Mouse (Mus musculus) v-Abl transformed pro-B cells (cell line): ENCODE data around the gene L3mbtl1.

ENCODE experiments used
- in situ Hi-C, 2 experiments: fragments of 400-800 bp; cut with MboI; formaldehyde crosslinking; loops; one replicate each; pipeline ENCODE4 v1.15.1; 2025; ENCODE audit not compliant: unreplicated experiment in 2 of 2

Gene L3mbtl1

DNA sequence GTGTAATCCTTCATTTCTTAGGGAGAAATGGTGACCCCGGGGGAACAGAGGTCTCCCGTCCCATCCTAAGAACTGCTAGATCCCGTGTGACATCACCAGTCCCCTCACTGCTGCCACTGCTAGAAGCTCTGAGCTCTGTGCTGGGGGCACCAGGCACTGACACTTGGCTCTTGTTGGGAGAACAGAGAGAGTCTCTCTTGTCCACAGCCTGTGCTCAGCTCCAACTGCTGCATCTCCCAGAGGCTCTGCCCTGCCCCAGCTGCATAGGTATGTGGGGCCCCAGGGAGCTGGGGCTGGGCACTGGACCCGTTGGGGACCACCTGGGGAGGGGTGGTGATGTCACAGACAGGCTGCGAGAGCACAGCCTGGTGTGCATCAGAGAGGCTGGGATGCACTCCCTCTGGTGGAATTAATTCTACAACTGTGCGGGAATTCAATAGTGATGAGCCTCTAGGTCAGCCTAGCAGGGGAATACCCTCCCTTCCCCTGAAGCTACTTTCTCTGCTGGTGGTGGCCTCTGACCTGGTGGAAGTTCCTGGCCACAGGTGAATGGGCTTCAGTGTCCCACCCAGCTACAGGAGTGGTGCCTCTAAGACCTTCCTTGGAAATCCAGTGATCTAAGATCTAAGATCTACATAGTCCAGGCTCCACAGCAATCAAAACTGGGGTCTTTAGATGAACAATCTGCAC, 48.3 kb downstream of the L3mbtl1 start:
- in situ Hi-C loops: loop anchor here in 1 of 2 experiments (10.0 kb wide), 2 partner anchors 93 to 343 kb away; partner anchors contain the start of gene Gtsf1l

- in situ Hi-C loops: loop anchor here in 1 of 2 experiments (10.0 kb wide), 2 partner anchors 93 to 343 kb away; partner anchors contain the start of gene Gtsf1l
Measured at GRCm38 (mm10) chr2:162992084-162992437, 48.8 kb downstream of the L3mbtl1 start.

DNA sequence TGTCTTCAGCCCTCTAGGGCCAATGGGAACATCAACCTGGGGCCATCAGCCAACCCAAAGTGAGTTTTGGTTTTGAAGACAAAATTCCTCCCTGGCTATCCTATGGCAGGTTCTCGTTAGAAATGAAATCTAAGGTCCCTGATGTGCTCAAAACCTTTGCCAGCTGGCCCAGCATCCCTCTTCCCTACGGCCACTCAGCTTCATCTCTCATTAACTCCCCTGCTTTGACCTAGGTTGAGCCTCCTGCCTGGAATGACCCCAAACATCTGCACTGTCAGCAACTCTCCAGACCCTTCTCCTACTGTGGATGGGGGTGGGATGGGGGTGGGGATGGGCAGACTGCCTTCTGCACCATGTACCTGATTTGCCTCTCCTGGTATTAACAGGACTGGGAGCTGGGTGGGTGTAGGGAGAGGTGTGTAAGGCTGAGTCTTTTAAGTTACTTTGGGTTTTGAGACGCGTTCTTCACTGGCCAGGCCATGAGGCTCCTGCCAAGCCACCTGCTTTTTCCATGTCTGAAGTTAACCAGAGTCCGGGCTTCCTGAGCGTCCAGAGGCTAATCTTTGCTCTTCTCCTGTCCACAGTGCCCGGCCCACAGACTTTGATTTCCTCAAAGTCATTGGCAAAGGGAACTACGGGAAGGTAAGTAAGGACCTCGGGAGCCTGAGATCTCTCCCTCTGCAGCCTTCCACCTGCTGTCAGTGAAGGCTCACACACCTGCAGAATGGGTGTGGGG, 50.8 kb downstream of the L3mbtl1 start:
- in situ Hi-C loops: loop anchor here in 1 of 2 experiments (10.0 kb wide), 2 partner anchors 91 to 341 kb away; partner anchors contain the start of gene Gtsf1l

DNA sequence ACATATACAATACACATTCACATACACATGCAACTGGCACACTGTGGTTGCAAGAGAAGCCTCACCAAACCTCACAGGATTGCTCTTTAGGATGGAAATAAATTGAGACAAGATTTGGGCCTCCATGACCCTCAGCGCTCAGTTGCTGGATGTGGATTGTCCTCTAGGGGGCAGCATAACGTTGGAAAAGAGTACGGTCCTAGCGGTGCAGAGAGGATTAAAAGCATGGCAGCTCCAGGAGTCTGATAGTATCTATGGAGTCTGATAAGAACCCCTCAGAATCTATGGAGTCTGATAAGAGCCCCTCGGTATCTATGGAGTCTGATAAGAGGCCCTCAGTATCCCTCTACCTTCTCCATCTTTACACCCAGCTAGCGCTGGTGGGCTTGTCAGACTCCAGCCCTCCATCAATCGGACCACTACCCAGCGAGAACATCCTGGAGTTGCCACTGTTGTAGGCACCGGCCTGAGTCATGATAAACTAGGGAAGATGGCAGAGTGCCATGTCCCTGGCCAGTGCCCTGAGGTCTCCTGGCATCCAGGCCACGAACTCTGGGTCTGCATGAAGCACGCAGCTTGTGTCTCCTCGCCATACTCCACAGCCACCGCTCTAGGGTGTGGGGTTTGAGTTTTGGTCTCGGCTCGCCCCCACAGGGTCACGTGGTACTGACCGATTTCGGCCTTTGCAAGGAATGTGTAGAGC, 55.4 kb downstream of the L3mbtl1 start:
- in situ Hi-C loops: loop anchor here (5.0 to 10.0 kb wide), 3 partner anchors 86 to 336 kb away; partner anchors contain the start of gene Gtsf1l (in 1 of the 2)

- in situ Hi-C loops: loop anchor here (5.0 to 10.0 kb wide), 4 partner anchors 77 to 335 kb away; partner anchors contain the start of gene Gtsf1l (in 1 of the 2)
Measured at GRCm38 (mm10) chr2:162999744-163000143, 56.5 kb downstream of the L3mbtl1 start.

DNA sequence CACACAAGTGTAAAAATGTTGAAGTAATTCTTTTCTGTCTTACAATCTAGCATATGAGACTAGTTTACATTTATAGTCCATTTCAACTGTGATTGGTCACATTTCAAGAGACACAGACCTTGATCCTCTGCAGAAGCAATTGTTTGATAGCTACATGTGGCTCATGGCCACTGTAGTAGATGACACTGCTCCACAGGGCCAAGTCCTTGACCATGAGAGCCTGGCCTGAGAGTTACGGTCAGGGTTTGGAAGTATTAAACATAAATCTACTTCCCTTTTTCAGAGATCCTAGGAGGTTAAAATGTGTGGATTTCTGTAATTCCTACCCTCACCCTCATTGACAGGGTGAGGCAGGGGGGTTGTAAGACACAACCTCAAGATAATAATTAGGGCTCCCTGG, 57.8 kb downstream of the L3mbtl1 start:
- in situ Hi-C loops: loop anchor here (5.0 kb wide), 1 partner anchor 79 kb away; no protein-coding TSS in a partner anchor

DNA sequence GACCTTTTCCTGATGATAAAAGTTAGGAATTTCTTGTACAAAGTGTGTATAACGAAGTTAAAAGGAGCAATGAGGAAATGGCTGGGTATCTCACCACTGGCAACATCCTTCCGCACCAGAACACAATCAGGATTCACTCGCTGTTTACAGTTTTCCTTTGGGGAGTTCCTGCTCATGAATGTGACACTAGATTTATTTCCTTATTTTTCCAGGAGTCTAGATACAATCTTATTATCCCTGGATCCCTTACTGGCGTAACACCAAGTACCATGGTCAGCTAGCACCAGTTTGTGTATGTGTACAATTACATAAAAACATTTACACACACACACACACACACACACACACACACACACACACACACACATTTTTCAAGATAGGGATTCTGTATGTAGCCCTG, 64.0 kb downstream of the L3mbtl1 start:
- in situ Hi-C loops: loop anchor here in 1 of 2 experiments (5.0 kb wide), 1 partner anchor 65 kb away; no protein-coding TSS in a partner anchor

DNA sequence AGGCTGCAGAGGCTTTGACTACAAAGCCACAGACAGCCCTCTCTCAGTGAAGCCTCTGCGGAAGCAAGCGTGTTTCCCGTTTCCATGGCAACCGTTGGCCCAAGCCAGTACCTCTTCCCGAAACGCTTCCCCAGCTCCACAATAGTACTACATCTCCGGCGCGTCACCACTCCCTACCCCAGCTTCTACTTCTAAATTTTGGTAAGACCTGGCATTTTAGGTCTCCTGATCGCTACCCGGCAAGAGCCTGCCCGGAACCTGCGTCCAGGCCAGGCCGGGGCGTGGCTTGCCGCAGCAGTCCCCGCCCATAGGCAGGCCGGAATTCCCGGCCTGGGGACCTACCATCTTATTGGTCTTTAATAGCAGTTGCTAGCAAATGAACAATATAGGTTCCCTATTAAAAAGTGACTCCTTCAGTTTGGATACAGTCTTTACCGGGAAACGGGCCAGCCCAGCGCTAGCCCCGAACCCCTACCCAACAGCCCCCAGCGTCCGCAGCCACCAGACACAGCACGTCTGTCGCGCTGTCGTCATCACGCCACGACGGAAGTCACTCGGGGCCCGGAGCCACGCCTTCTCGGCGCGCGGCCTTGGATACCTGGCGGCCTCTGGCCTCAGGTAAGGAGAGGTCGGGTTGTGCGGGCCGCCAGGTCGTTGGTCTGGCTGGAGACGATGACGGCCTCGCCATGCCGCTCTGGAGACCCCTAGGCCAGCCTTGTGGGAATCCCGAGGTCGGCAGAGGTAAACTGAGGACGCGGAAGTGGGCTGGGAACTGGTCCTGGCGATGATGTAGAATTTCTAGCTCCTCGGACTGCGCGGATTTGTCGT, 73.9 kb downstream of the L3mbtl1 start, which contains the start of gene Ift52:
Gene Ift52 (plus strand): TSS at position 439 of the 828 bp plus-strand sequence.
- in situ Hi-C loops: loop anchor here in 1 of 2 experiments (10.0 kb wide), 1 partner anchor 398 kb away; no protein-coding TSS in a partner anchor
